Mouse (Mus musculus) MEL (cell line): ENCODE data around the gene Amh. TPM values are rescaled to one million over a fixed set of nuclear protein-coding genes. Genes with fewer than 3 reads are reported as not detected.

Source experiments
- DNase-seq: peaks from one replicate; pipeline ENCODE4 v3.0.0; 2011; ENCODE audit warnings: low read depth, low spot score
- H3K27ac ChIP-seq: 2 replicates; pipeline ENCODE4 v1.5.1; 2012; ENCODE audit warnings: low read depth, mild to moderate bottlenecking, control low read depth, low read length, moderate library complexity; ENCODE audit not compliant: control insufficient read depth
- H3K27me3 ChIP-seq, 2 experiments: fragments of 150-350 bp in 1 of 2; sonication (generic) in 1 of 2; 2 replicates each; pipeline ENCODE4 v1.6.1; 2012; ENCODE audit warnings: low read length in 2 of 2, mild to moderate bottlenecking in 2 of 2, improper control_type of control experiment in 1 of 2, moderate library complexity in 1 of 2; ENCODE audit not compliant: insufficient read depth in 2 of 2, control insufficient read depth in 1 of 2
- H3K36me3 ChIP-seq, 2 experiments: 2 replicates each; pipeline ENCODE4 v1.6.1; 2012 to 2014; ENCODE audit warnings: low read length in 2 of 2, improper control_type of control experiment in 1 of 2, inconsistent platforms in 1 of 2, mild to moderate bottlenecking in 1 of 2; ENCODE audit not compliant: insufficient read depth in 2 of 2, control insufficient read depth in 1 of 2
- H3K4me1 ChIP-seq, 2 experiments: fragments of 150-350 bp in 1 of 2; sonication (generic) in 1 of 2; 2 replicates each; pipeline ENCODE4 v1.6.1; 2012; ENCODE audit warnings: low read length in 2 of 2, improper control_type of control experiment in 1 of 2, mild to moderate bottlenecking in 1 of 2; ENCODE audit not compliant: insufficient read depth in 2 of 2, control insufficient read depth in 1 of 2
- H3K4me3 ChIP-seq, 2 experiments: fragments of 150-350 bp in 1 of 2; sonication (generic) in 1 of 2; 2 replicates each; pipeline ENCODE4 v1.5.1; 2012; ENCODE audit warnings: low read depth in 2 of 2, low read length in 2 of 2, mild to moderate bottlenecking in 2 of 2, moderate library complexity in 2 of 2, control low read depth in 1 of 2, improper control_type of control experiment in 1 of 2; ENCODE audit not compliant: control insufficient read depth in 1 of 2, insufficient read depth in 1 of 2
- H3K79me2 ChIP-seq: 2 replicates; pipeline ENCODE4 v1.6.1; 2012; ENCODE audit warnings: mild to moderate bottlenecking, low read length, moderate library complexity; ENCODE audit not compliant: control insufficient read depth, poor library complexity, insufficient read depth
- H3K9ac ChIP-seq: 2 replicates; pipeline ENCODE4 v1.6.1; 2012; ENCODE audit warnings: low read depth, mild to moderate bottlenecking, control low read depth, low read length, moderate library complexity; ENCODE audit not compliant: control insufficient read depth, poor library complexity, severe bottlenecking
- H3K9me3 ChIP-seq: fragments of 150-350 bp; sonication (generic); replicated peaks from 2 replicates; pipeline ENCODE4 v1.6.1; 2012; ENCODE audit warnings: mild to moderate bottlenecking, low read length, improper control_type of control experiment, moderate library complexity; ENCODE audit not compliant: insufficient read depth
- CHD2 ChIP-seq: IDR thresholded peaks from 2 replicates; pipeline ENCODE4 v1.6.1; 2011; ENCODE audit warnings: low read length, improper control_type of control experiment
- EP300 ChIP-seq, 2 experiments: IDR thresholded peaks; 2 replicates each; pipeline ENCODE4 v1.6.1; 2011; ENCODE audit warnings: improper control_type of control experiment in 2 of 2, low read length in 2 of 2, low read depth in 1 of 2, mild to moderate bottlenecking in 1 of 2
- ETS1 ChIP-seq: IDR thresholded peaks from 2 replicates; pipeline ENCODE4 v1.6.1; 2012; ENCODE audit warnings: low read depth, mild to moderate bottlenecking, inconsistent platforms, low read length, improper control_type of control experiment, moderate library complexity
- GABPA ChIP-seq: IDR thresholded peaks from 2 replicates; pipeline ENCODE4 v1.6.1; 2012; ENCODE audit warnings: low read depth, mild to moderate bottlenecking, inconsistent platforms, low read length, improper control_type of control experiment, moderate library complexity
- GATA1 ChIP-seq: IDR thresholded peaks from 2 replicates; pipeline ENCODE4 v1.6.1; 2011; ENCODE audit warnings: low read depth, low read length, improper control_type of control experiment
- HCFC1 ChIP-seq: IDR thresholded peaks from 2 replicates; pipeline ENCODE4 v1.6.1; 2012; ENCODE audit warnings: low read depth, mild to moderate bottlenecking, inconsistent platforms, low read length, improper control_type of control experiment, moderate library complexity
- JUND ChIP-seq: IDR thresholded peaks from 2 replicates; pipeline ENCODE4 v1.6.1; 2011; ENCODE audit warnings: low read depth, mild to moderate bottlenecking, improper control_type of control experiment, low read length
- MAFK ChIP-seq: IDR thresholded peaks from 2 replicates; pipeline ENCODE4 v1.6.1; 2011; ENCODE audit warnings: low read depth, mild to moderate bottlenecking, low read length, improper control_type of control experiment, borderline replicate concordance
- MAX ChIP-seq: IDR thresholded peaks from 2 replicates; pipeline ENCODE4 v1.6.1; 2011; ENCODE audit warnings: low read length, improper control_type of control experiment
- MAZ ChIP-seq: IDR thresholded peaks from 2 replicates; pipeline ENCODE4 v1.6.1; 2012; ENCODE audit warnings: low read depth, mild to moderate bottlenecking, inconsistent platforms, low read length, improper control_type of control experiment
- MYB ChIP-seq: IDR thresholded peaks from 2 replicates; pipeline ENCODE4 v1.6.1; 2011; ENCODE audit warnings: mild to moderate bottlenecking, low read depth, low read length, improper control_type of control experiment
- MYC ChIP-seq: IDR thresholded peaks from 2 replicates; pipeline ENCODE4 v1.6.1; 2011; ENCODE audit warnings: low read depth, mild to moderate bottlenecking, low read length, improper control_type of control experiment, moderate library complexity
- NELFE ChIP-seq: IDR thresholded peaks from 2 replicates; pipeline ENCODE4 v1.6.1; 2011; ENCODE audit warnings: low read depth, low read length, improper control_type of control experiment
- RCOR1 ChIP-seq: IDR thresholded peaks from 2 replicates; pipeline ENCODE4 v1.6.1; 2012; ENCODE audit warnings: low read depth, mild to moderate bottlenecking, inconsistent platforms, low read length, improper control_type of control experiment
- TBP ChIP-seq: IDR thresholded peaks from 2 replicates; pipeline ENCODE4 v1.8.0; 2011; ENCODE audit warnings: low read depth, low read length, improper control_type of control experiment
- USF1 ChIP-seq: IDR thresholded peaks from 2 replicates; pipeline ENCODE4 v1.6.1; 2014; ENCODE audit warnings: low read depth, mild to moderate bottlenecking, inconsistent platforms, low read length, improper control_type of control experiment, moderate library complexity
- USF2 ChIP-seq, 2 experiments: IDR thresholded peaks; 2 replicates each; pipeline ENCODE4 v1.6.1; 2011 to 2012; ENCODE audit warnings: improper control_type of control experiment in 2 of 2, low read length in 2 of 2, borderline replicate concordance in 1 of 2, inconsistent platforms in 1 of 2, low read depth in 1 of 2, mild to moderate bottlenecking in 1 of 2; ENCODE audit not compliant: insufficient read depth in 1 of 2
- ZC3H11A ChIP-seq: IDR thresholded peaks from 2 replicates; pipeline ENCODE4 v1.6.1; 2012; ENCODE audit warnings: low read depth, mild to moderate bottlenecking, inconsistent platforms, low read length, improper control_type of control experiment
- ZKSCAN1 ChIP-seq: IDR thresholded peaks from 2 replicates; pipeline ENCODE4 v1.6.1; 2012; ENCODE audit warnings: low read depth, mild to moderate bottlenecking, inconsistent platforms, low read length, improper control_type of control experiment, moderate library complexity
- polyA plus RNA-seq, 2 experiments: library from polyadenylated mRNA; stranded (reverse) in 1 of 2; unstranded in 1 of 2; fragments of >175 nt in 1 of 2; fragments of >200 nt in 1 of 2; gene quantifications; 2 replicates each; pipeline versions ENCODE4 v1.2.1 to v1.2.4; 2012; ENCODE audit warnings: low replicate concordance in 2 of 2, low read depth in 1 of 2; ENCODE audit not compliant: insufficient read length in 2 of 2, insufficient read depth in 1 of 2, missing spikeins in 1 of 2
- total RNA-seq: library from RNA; depleted of rRNA; stranded (reverse); fragments of 300-350 nt; gene quantifications from 2 replicates; pipeline ENCODE4 v1.2.3, GENCODE M21; 2012

Amh gene
- total and polyA plus RNA-seq, 3 experiments = 0.42 to 1.1 TPM; not detected in 1

- Histone ChIP-seq H3K27ac (no peak overlapping the region), H3K4me3 (no peak overlapping the region), H3K4me1 (no peaks in the 10 kb centered on the region), H3K9ac (no peak overlapping the region), H3K36me3 (peaks cover 0 to 14% of the 10 kb centered on the region in 2 experiments; a peak in 1 of 4 replicates), H3K9me3 (no peaks in the 10 kb centered on the region), H3K27me3 (no peaks in the 10 kb centered on the region), H3K79me2 (no peaks in the 10 kb centered on the region)
- TF ChIP-seq EP300 (IDR thresholded peaks at IDR 0.05; ENCODE audit: low read depth in 1 of 2, low read length in 2 of 2) = no peak
- no peak for TF ChIP-seq MYC
- TF ChIP-seq ETS1 = no peak
- no peak for TF ChIP-seq HCFC1
- TF ChIP-seq USF1 = no peak
- TF ChIP-seq ZKSCAN1 = no peak
- no peak for TF ChIP-seq MAFK
- TF ChIP-seq USF2 (IDR thresholded peaks at IDR 0.05; ENCODE audit: borderline replicate concordance in 1 of 2, insufficient read depth in 1 of 2, low read depth in 1 of 2, low read length in 2 of 2) = no peak
- TF ChIP-seq GATA1 = no peak
- TF ChIP-seq MAZ = no peak
- TF ChIP-seq GABPA = no peak
- no peak for DNase-seq
Observed at GRCm38 (mm10) chr10:80787517-80787916, 17.5 kb upstream of the Amh start.

GRCm38 (mm10) chr10:80790761-80791404, 14.2 kb upstream of the Amh start:
- no peak overlapping the region for H3K9ac ChIP-seq
- H3K27me3 ChIP-seq = no peaks in the 10 kb centered on the region
- peaks cover 0 to 13% of the 10 kb centered on the region in 2 experiments; a peak in 2 of 4 replicates for H3K36me3 ChIP-seq
- no peak for TF ChIP-seq TBP
- no peak for TF ChIP-seq MAZ
- TF ChIP-seq MYB = no peak
- TF ChIP-seq EP300 (IDR thresholded peaks at IDR 0.05; ENCODE audit: low read depth in 1 of 2, low read length in 2 of 2) = no peak
- TF ChIP-seq GABPA = no peak
- TF ChIP-seq RCOR1 = no peak
- TF ChIP-seq MYC = no peak
- TF ChIP-seq ETS1 = no peak
- no peak for TF ChIP-seq MAFK
- no peak for TF ChIP-seq MAX
- TF ChIP-seq NELFE = no peak
- no peak for TF ChIP-seq CHD2
- no peak for TF ChIP-seq ZC3H11A
- no peak for TF ChIP-seq JUND
- H3K79me2 ChIP-seq = no peaks in the 10 kb centered on the region
- no peak for DNase-seq
- H3K27ac ChIP-seq = no peak overlapping the region
- no peaks in the 10 kb centered on the region for H3K4me1 ChIP-seq
- H3K9me3 ChIP-seq = no peaks in the 10 kb centered on the region
- no peak overlapping the region for H3K4me3 ChIP-seq
